Mouse (Mus musculus) A20 (cell line): ENCODE measurements around the gene Ugt2a3.
"Not testable (repeated sequence)": the region's sequence is repeated elsewhere in the genome, so short reads cannot be mapped to it uniquely, and the experiment has no call there.

ENCODE experiments used
- DNase-seq: peaks from one replicate; pipeline ENCODE4 v3.0.0-alpha.2; 2011; ENCODE audit warnings: low read depth, low spot score

The Ugt2a3 gene

DNA sequence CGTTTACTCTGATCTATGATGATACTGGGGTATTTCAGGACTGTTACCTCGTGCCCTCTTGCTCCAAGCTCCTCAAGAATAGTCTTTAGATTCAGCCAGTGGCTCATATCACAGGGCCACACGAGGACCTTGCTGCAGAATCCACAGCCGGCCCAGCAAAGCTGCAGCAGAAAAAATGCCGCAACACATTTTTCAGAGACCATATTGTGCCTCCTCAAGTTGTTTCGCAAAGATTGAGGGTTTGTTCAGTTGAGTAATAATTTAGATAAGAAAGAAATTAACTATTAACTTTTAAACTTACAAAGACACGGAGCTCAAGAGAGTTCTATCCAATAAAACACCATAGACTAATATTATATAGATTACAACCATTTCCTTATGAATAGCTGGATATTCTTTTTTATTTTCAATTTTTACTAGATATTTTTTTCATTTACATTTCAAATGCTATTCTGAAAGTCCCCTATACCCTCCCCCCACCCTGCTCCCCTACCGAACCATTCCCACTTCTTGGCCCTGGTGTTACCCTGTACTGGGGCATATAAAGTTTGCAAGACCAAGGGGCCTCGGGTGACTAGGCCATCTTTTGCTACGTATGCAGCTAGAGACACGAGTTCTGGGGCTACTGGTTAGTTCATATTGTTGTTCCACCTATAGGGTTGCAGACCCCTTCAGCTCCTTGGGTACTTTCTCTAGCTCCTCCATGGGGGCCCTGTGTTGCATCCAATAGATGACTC is at the start of gene Ugt2a3:
Gene Ugt2a3 (minus strand): TSS at position 235 of the 737 bp plus-strand sequence.
- DNase-seq: no peak

- DNase-seq: no peak
These were observed 43.2 kb upstream of the Ugt2a3 start for GRCm38 (mm10) chr5:87380234-87380633.

DNA sequence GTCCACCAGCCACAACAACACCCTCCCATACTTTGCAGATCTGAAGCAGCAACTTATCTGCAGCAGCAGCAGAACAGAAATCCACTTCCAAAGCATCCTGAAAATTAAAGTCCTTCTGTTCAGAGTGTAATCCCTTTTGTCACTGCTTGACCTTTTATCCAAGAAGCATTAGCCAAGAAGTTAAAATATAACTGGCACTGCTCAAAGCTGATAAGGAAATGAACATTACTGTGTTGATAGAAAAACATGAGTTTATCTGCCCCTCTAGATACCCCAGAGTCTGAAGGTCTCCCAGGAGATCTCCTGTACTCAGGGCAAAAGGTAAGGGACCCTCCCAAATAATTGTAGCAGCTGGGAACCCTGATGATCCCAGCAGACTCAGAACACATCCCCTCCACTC is 42.8 kb upstream of the Ugt2a3 start:
- no peak for DNase-seq

DNA sequence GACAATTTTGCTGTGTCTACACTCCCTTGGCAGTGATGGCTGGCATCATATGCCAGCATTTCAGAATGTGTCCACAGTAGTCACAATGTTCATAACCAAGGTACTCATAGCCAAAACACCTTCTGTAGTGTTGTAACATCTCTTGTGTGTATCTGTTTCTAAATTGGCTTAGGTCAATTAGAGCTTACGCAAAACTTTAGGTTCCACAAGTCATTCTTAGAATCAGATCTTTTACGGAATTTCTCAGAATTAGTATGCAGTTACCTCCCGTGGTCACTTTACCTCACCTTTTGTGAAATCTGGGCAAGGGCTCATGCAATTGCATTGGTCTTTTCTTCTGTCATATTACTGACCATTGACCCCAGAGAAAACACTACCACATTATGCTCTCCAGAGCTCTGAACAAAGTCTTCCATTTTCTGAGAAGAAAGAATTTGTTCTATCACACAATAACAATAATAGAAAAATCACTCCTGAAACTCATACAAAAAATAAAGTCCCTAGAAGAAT is 38.9 kb upstream of the Ugt2a3 start:
- no peak for DNase-seq

- no peak for DNase-seq
These were observed 36.5 kb upstream of the Ugt2a3 start for GRCm38 (mm10) chr5:87373502-87373863.

- not testable (repeated sequence) for DNase-seq
These were observed 36.0 kb upstream of the Ugt2a3 start for GRCm38 (mm10) chr5:87372788-87373501.

DNA sequence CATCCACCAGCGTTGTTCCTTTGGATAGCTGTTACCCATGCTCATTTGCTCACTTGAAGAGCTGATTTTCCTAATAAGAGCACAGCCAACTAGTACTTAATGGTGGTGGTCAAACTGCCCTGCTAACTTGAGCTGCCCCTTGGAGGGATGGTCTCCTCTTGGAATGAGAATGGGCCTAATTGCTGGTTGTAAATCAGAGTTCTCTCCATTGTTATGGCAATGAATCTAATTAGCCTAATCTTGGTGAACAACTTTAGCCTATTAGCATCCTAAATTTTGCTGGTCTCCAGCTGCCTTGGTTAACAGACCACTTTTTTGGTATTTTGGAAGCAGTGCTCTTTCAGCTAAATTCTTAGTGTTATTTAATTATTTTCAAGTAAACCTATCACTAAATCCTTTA is 13.4 kb upstream of the Ugt2a3 start:
- DNase-seq: no peak

DNA sequence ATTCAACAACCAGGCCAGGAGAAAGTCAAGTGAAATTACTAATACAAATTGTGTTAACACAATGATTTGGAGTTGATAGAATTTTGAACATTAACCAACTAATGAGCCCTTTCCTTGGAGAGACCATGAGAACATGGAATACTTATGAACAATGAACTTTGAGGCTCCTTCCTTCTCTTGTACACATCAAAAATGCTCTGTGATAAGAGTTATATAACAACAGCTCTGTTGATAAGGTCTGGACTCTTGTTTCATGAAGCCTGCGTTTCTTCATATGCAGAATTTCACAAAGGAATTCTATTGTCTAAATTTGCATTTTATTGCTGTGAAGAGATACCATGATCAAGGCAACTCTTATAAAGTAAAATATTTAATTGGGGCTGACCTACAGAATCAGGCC is 12.2 kb upstream of the Ugt2a3 start:
- not testable (repeated sequence) for DNase-seq

GRCm38 (mm10) chr5:87347479-87348078 is 10.6 kb upstream of the Ugt2a3 start:
- not testable (repeated sequence) for DNase-seq

GRCm38 (mm10) chr5:87340461-87340860 is 3.5 kb upstream of the Ugt2a3 start:
- DNase-seq: no peak

DNA sequence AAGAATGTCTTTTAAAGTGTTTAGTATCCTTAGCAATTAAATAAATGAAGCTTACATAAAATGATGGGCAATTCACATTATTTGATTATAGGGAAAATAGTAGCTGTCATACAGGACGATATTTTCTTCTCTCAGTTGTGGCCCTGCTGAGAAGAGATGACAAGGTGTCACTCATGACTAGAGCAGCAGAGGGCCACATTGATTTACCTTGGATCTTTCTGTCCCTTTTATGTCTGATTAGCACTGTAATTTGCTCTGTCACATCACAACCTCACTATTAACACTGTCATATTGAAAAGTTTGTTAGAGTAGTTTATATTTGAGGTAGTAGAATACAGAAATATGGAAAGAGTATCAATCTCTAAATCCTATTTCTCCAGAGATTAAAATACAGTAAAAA is 1.8 kb downstream of the Ugt2a3 start:
- DNase-seq: no peak

DNA sequence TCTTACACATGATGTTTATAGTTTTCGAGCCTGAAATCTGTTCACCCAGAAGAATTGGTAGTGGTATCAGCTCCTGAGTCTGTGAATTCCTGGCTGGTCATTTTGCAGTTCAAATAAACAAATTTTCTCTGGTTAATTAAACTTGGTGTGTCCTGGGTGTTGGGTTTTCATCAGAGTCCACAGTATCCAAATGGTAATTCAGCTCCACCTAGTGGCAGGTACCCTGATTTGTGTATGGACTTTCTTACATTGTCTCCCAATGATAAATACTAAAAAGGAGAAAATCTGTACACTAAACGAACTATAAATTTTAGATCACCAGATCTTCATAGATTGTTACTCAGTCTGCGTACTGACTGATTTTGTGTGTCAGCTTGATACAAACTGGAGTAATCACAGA is 3.4 kb downstream of the Ugt2a3 start:
- DNase-seq: peak; percentile 49

DNA sequence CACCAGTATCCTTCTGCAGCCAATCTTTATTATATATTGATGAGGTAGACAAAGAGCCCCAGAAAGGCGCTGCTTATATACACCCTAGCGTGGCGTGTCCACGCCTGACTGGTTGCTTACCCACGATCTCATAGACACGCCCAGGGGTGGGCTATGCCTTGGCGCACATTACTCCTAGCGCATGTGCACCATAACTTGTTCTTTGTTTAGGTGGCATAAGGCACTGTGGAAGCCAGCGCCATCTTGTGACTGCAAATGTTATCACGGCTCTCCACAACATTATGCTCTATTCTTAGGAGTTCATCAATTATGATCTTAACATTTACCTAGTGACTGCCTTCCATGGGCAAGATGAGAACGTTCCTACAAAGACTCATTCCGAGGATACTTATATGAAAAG is 25.6 kb downstream of the Ugt2a3 start:
- DNase-seq: peak; percentile 14

GRCm38 (mm10) chr5:87286180-87286579 is 50.8 kb downstream of the Ugt2a3 start:
- DNase-seq: not testable (repeated sequence)

DNA sequence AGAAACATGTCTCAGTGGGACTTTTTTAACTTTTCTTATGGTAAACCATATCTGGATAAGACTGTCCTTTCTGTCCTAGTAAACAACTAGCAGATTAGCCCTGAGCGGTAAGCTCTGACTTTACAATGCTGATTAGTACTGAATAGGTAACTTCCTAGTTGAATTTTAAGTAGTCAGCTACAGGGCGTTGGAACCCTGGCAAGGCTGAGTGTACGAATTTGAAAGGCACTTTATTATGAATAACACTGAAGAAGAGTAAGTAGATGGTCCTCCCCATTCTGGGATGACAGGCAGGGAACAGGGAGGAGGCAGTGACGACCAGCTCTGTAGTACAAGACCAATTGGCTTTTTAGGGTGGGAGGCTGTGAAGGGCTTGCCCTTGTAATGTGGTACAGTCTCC is 61.0 kb downstream of the Ugt2a3 start:
- DNase-seq: not testable (repeated sequence)

DNA sequence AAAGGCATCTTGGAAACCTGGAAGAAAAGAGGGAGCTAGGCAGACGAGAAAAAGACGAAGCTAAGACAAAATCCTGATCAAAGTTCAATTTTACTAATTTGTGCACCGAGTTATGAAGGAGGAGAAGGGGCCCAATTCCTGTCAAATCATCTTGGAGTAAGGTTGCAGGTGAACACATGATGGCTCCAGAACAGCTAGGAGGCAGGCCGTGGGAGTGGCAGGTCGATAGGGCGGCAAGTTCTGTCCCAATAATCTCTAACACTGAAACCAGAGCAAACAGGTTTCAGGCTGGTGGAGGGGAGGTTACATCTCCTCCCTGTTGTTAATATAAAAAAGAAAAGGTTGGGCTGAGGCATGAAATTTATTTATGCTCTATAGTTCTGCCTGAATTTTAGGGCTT is 61.4 kb downstream of the Ugt2a3 start:
- DNase-seq: no peak
